Mouse (Mus musculus) megakaryocyte, embryonic 14.5 days (primary cell): ENCODE results near the gene Eme1.

Experiments used
- FLI1 ChIP-seq: IDR thresholded peaks from 2 replicates; pipeline ENCODE4 v1.6.1; 2012; ENCODE audit warnings: low read length, inconsistent platforms, mixed read lengths
- GATA1 ChIP-seq: IDR thresholded peaks from 3 replicates; pipeline ENCODE4 v1.6.1; 2012; ENCODE audit warnings: mixed read lengths, low read length, inconsistent platforms, borderline replicate concordance

- no peak for TF ChIP-seq GATA1
- TF ChIP-seq FLI1 = no peak
These were observed 23.9 kb upstream of the Eme1 start for GRCm38 (mm10) chr11:94677607-94678145.
